Comparison of ENCODE assay signal across 23 mouse cellular contexts in genomic region chr1:164953574-164953973, GRCm38 (mm10). TPM values are rescaled to one million over a fixed set of nuclear protein-coding genes. Genes with fewer than 3 reads are reported as not detected.
"Had no signal": no experiment of that assay in that cellular context is flagged by ENCODE, and none has a peak within 500 bp of the region (broad histone marks: within the 10 kb centered on the region; RNA-seq: fewer than 3 reads in every experiment).

No protein-coding gene starts in this region.

- H3K9me3 ChIP-seq: megakaryocyte, embryonic 14.5 days; midbrain, embryonic 13.5 days; midbrain, embryonic 15.5 days; neural tube, embryonic 13.5 days; neural tube, embryonic 15.5 days had no signal

- H3K4me3 ChIP-seq: megakaryocyte, embryonic 14.5 days; midbrain, embryonic 13.5 days; midbrain, embryonic 15.5 days; neural tube, embryonic 13.5 days; neural tube, embryonic 15.5 days had no signal

- H3K27me3 ChIP-seq: megakaryocyte, embryonic 14.5 days; midbrain, embryonic 13.5 days; midbrain, embryonic 15.5 days; neural tube, embryonic 13.5 days; neural tube, embryonic 15.5 days had no signal

- ATAC-seq: midbrain, embryonic 13.5 days; midbrain, embryonic 15.5 days had no signal

- H3K4me1 ChIP-seq: midbrain, embryonic 13.5 days; midbrain, embryonic 15.5 days; neural tube, embryonic 13.5 days; neural tube, embryonic 15.5 days had no signal

- H3K36me3 ChIP-seq: midbrain, embryonic 13.5 days; midbrain, embryonic 15.5 days; neural tube, embryonic 13.5 days; neural tube, embryonic 15.5 days had no signal

- DNase-seq: lung, adult 18-20 months; lung, embryonic 14.5 days; lung, postnatal 10 days; lung, postnatal 36 days; right cerebral cortex, postnatal 14 days; right cerebral cortex, postnatal 4 days; spleen, adult 18-20 months; thymus, adult 18-20 months; thymus, postnatal 14 days; thymus, postnatal 36 days had no signal

- H3K4me2 ChIP-seq: lung, embryonic 14.5 days; midbrain, embryonic 11.5 days; midbrain, embryonic 13.5 days; midbrain, embryonic 15.5 days; neural tube, embryonic 13.5 days; neural tube, embryonic 15.5 days had no signal

- H3K27ac ChIP-seq: liver, embryonic 14.5 days; macrophage; midbrain, embryonic 13.5 days; midbrain, embryonic 15.5 days; neural tube, embryonic 13.5 days; neural tube, embryonic 15.5 days had no signal

- H3K9ac ChIP-seq: liver, embryonic 14.5 days; lung, embryonic 14.5 days; midbrain, embryonic 13.5 days; midbrain, embryonic 15.5 days; neural tube, embryonic 13.5 days; neural tube, embryonic 15.5 days had no signal

RNA-seq across cellular contexts. Expression of gene Xcl1, which starts 18.2 kb away (rescaled TPM):
- total RNA-seq: midbrain, postnatal 0 days had no signal
- polyA plus RNA-seq: liver, embryonic 14.5 days; liver, embryonic 16.5 days; lung, embryonic 14.5 days; macrophage; midbrain, embryonic 11.5 days; midbrain, embryonic 13.5 days; midbrain, embryonic 15.5 days; midbrain, postnatal 0 days; neural tube, embryonic 11.5 days; neural tube, embryonic 13.5 days; neural tube, embryonic 15.5 days; stomach, embryonic 14.5 days; stomach, embryonic 16.5 days had no signal
